Mouse (Mus musculus): ENCODE measurements around the gene Cep78. TPM values are rescaled to one million over a fixed set of nuclear protein-coding genes. Genes with fewer than 3 reads are reported as not detected.

Gene Cep78
- polyA plus RNA-seq, 2 experiments = 16.0 to 22.5 TPM

DNA sequence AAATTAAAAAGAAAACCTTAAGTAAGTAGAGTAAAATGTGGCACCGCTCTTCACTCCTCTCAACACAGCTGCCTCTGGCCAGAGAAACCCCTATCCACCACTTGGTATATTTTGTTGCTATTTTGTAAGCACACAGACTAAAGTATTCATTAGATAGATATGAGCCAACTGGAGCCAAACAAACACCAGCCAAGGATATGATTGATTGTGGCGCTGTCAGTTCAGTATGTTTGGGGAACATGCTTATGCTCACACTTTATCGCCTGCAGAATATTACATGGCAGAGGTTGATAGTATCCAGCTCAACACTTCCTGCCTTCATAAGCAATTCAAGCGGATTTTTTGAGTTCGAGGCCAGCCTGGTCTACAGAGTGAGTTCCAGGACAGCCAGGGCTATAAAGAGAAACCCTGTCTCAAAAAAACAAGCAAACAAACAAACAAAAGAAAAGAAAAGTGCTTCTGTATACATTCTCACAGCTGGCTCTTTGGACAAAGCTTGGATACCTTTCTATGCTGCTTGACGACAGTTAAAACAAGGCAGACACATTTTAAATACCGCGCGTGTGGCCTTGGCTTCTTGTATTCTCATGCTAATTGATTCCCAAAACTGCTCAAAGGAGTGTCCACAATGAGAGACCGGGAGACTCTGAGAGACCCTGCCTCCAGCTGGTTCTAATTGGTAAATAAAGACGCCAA is 42.2 kb downstream of the Cep78 start:
- H3K36me3 ChIP-seq (ENCODE audit: control insufficient read depth, insufficient read depth, low read length) = no peaks in the 10 kb centered on the region
- no peak overlapping the region for H3K9ac ChIP-seq (ENCODE audit: low read depth, low read length, severe bottlenecking)
- no peak overlapping the region for H3K4me2 ChIP-seq (replicated peaks; ENCODE audit: low read depth, low read length, severe bottlenecking)
- H3K4me1 ChIP-seq (ENCODE audit: control insufficient read depth, insufficient read depth, low read length) = no peaks in the 10 kb centered on the region
- H3K9me3 ChIP-seq (ENCODE audit: control insufficient read depth, low read length) = no peaks in the 10 kb centered on the region
- no peak for TF ChIP-seq POLR2A (IDR thresholded peaks at IDR 0.05; ENCODE audit: borderline replicate concordance, extremely low read depth, insufficient read depth, insufficient read length)
- ATAC-seq (ENCODE audit: low FRiP score, low read depth) (no peak), DNase-seq (ENCODE audit: low spot score) (no peak)
- H3K27me3 ChIP-seq (ENCODE audit: control insufficient read depth, insufficient read depth, low read length) = no peaks in the 10 kb centered on the region
- WGBS = 62% methylated on average over 11 of the region's 11 CpGs
- no peak overlapping the region for H3K4me3 ChIP-seq (replicated peaks; ENCODE audit: low read length)
- no peak overlapping the region for H3K27ac ChIP-seq (replicated peaks; ENCODE audit: low read depth, low read length)

GRCm38 (mm10) chr19:15941399-15941798 is 43.4 kb downstream of the Cep78 start:
- ATAC-seq (ENCODE audit: low FRiP score, low read depth) (no peak), DNase-seq (ENCODE audit: low spot score) (no peak)
- Histone ChIP-seq H3K4me2 (replicated peaks; ENCODE audit: low read depth, low read length, severe bottlenecking) (no peak overlapping the region), H3K27me3 (ENCODE audit: control insufficient read depth, insufficient read depth, low read length) (no peaks in the 10 kb centered on the region), H3K9ac (ENCODE audit: low read depth, low read length, severe bottlenecking) (no peak overlapping the region), H3K4me3 (replicated peaks; ENCODE audit: low read length) (no peak overlapping the region), H3K9me3 (ENCODE audit: control insufficient read depth, low read length) (no peaks in the 10 kb centered on the region), H3K27ac (replicated peaks; ENCODE audit: low read depth, low read length) (no peak overlapping the region), H3K4me1 (ENCODE audit: control insufficient read depth, insufficient read depth, low read length) (no peaks in the 10 kb centered on the region), H3K36me3 (ENCODE audit: control insufficient read depth, insufficient read depth, low read length) (no peaks in the 10 kb centered on the region)
- 71% methylated on average over 8 of the region's 8 CpGs for WGBS
- TF ChIP-seq POLR2A (IDR thresholded peaks at IDR 0.05; ENCODE audit: borderline replicate concordance, extremely low read depth, insufficient read depth, insufficient read length) = no peak

DNA sequence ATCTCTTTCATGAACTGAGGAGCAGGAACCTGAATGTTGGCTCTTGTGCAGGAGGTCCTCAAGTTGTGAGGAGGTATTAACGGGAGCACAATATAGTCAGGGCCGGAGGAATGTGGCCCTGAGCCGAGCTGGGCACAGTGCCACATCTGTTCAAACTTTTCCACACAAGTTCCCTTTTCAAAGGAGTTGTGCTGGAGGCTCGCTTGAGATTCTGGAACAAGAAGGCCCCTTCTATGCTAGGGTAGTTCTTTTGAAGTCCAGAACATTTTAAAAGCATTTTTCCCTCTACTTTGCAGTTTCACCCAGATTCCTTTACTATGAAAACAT is 59.1 kb downstream of the Cep78 start:
- H3K9ac ChIP-seq (ENCODE audit: low read depth, low read length, severe bottlenecking) = peak overlapping the region; percentile 35
- H3K36me3 ChIP-seq (ENCODE audit: control insufficient read depth, insufficient read depth, low read length) = 0 out of 2 replicates have a peak, but pooled peaks cover 1% of the 10 kb centered on the region
- no peaks in the 10 kb centered on the region for H3K27me3 ChIP-seq (ENCODE audit: control insufficient read depth, insufficient read depth, low read length)
- H3K4me3 ChIP-seq (replicated peaks; ENCODE audit: low read length) = peak overlapping the region; percentile 45
- H3K9me3 ChIP-seq (ENCODE audit: control insufficient read depth, low read length) = no peaks in the 10 kb centered on the region
- H3K27ac ChIP-seq (replicated peaks; ENCODE audit: low read depth, low read length) = peak overlapping the region; percentile 89
- DNase-seq (ENCODE audit: low spot score) (peak; percentile 93), ATAC-seq (ENCODE audit: low FRiP score, low read depth) (peak; percentile 61)
- peaks cover 19% of the 10 kb centered on the region for H3K4me1 ChIP-seq (ENCODE audit: control insufficient read depth, insufficient read depth, low read length)
- H3K4me2 ChIP-seq (replicated peaks; ENCODE audit: low read depth, low read length, severe bottlenecking) = peak overlapping the region; percentile 77
- TF ChIP-seq POLR2A (IDR thresholded peaks at IDR 0.05; ENCODE audit: borderline replicate concordance, extremely low read depth, insufficient read depth, insufficient read length) = 0 out of 2 replicates have a peak, but pooled peaks have one; percentile 44
- WGBS = 7% methylated on average over 4 of the region's 4 CpGs

- WGBS = 4% methylated on average over 40 of the region's 43 CpGs
- 0 out of 2 replicates have a peak, but pooled peaks cover 3% of the 10 kb centered on the region for H3K36me3 ChIP-seq (ENCODE audit: control insufficient read depth, insufficient read depth, low read length)
- H3K4me2 ChIP-seq (replicated peaks; ENCODE audit: low read depth, low read length, severe bottlenecking) = peak overlapping the region; percentile 77
- H3K27me3 ChIP-seq (ENCODE audit: control insufficient read depth, insufficient read depth, low read length) = no peaks in the 10 kb centered on the region
- H3K4me1 ChIP-seq (ENCODE audit: control insufficient read depth, insufficient read depth, low read length) = peaks cover 19% of the 10 kb centered on the region
- peak overlapping the region; percentile 59 for H3K9ac ChIP-seq (ENCODE audit: low read depth, low read length, severe bottlenecking)
- H3K27ac ChIP-seq (replicated peaks; ENCODE audit: low read depth, low read length) = peak overlapping the region; percentile 89
- peak overlapping the region; percentile 45 for H3K4me3 ChIP-seq (replicated peaks; ENCODE audit: low read length)
- no peaks in the 10 kb centered on the region for H3K9me3 ChIP-seq (ENCODE audit: control insufficient read depth, low read length)
- 0 out of 2 replicates have a peak, but pooled peaks have one; percentile 9 for TF ChIP-seq POLR2A (IDR thresholded peaks at IDR 0.05; ENCODE audit: borderline replicate concordance, extremely low read depth, insufficient read depth, insufficient read length)
- ATAC-seq (ENCODE audit: low FRiP score, low read depth) (peak; percentile 96), DNase-seq (ENCODE audit: low spot score) (peak; percentile 95)
Measured at GRCm38 (mm10) chr19:15924866-15925718, 59.7 kb downstream of the Cep78 start.

- peaks cover 6% of the 10 kb centered on the region for H3K36me3 ChIP-seq (ENCODE audit: control insufficient read depth, insufficient read depth, low read length)
- no peaks in the 10 kb centered on the region for H3K27me3 ChIP-seq (ENCODE audit: control insufficient read depth, insufficient read depth, low read length)
- peak; percentile 58 for DNase-seq (ENCODE audit: low spot score)
- peaks cover 19% of the 10 kb centered on the region for H3K4me1 ChIP-seq (ENCODE audit: control insufficient read depth, insufficient read depth, low read length)
- H3K4me3 ChIP-seq (replicated peaks; ENCODE audit: low read length) = peak overlapping the region; percentile 45
- 0 out of 2 replicates have a peak, but pooled peaks have one; percentile 25 for TF ChIP-seq POLR2A (IDR thresholded peaks at IDR 0.05; ENCODE audit: borderline replicate concordance, extremely low read depth, insufficient read depth, insufficient read length)
- H3K27ac ChIP-seq (replicated peaks; ENCODE audit: low read depth, low read length) = peak overlapping the region; percentile 89
- H3K9me3 ChIP-seq (ENCODE audit: control insufficient read depth, low read length) = no peaks in the 10 kb centered on the region
- ATAC-seq (ENCODE audit: low FRiP score, low read depth) = peak; percentile 36
- peak overlapping the region; percentile 77 for H3K4me2 ChIP-seq (replicated peaks; ENCODE audit: low read depth, low read length, severe bottlenecking)
- WGBS = under 1% methylated on average over 43 of the region's 46 CpGs
- H3K9ac ChIP-seq (ENCODE audit: low read depth, low read length, severe bottlenecking) = peak overlapping the region; percentile 59
Measured at GRCm38 (mm10) chr19:15924181-15924865, 60.5 kb downstream of the Cep78 start.
